Mouse (Mus musculus): Measurements from ENCODE around the gene Fbxo34. TPM values are rescaled to one million over a fixed set of nuclear protein-coding genes. Genes with fewer than 3 reads are reported as not detected.
A peak's percentile ranks its signal among the peaks of the same experiment; 100 is the strongest.

The Fbxo34 gene
- polyA plus RNA-seq, 1 experiment: 33.1 TPM

- WGBS: 85% methylated on average over 5 of the region's 5 CpGs
- TF ChIP-seq POLR2A (IDR thresholded peaks at IDR 0.05; ENCODE audit: low read depth, low read length): no peak
- TF ChIP-seq CTCF (IDR thresholded peaks at IDR 0.05; ENCODE audit: extremely low read depth, insufficient read length, insufficient replicate concordance, low read depth, low read length): no peak
- peaks cover 6% of the 10 kb centered on the region for H3K4me1 ChIP-seq (ENCODE audit: control insufficient read depth, insufficient read depth, insufficient read length, low read length)
- no peak overlapping the region for H3K4me3 ChIP-seq (ENCODE audit: low read depth, low read length)
- H3K27me3 ChIP-seq (ENCODE audit: control insufficient read depth, insufficient read depth, low read length): no peaks in the 10 kb centered on the region
- no peaks in the 10 kb centered on the region for H3K36me3 ChIP-seq (ENCODE audit: control insufficient read depth, insufficient read depth, low read length)
- no peak overlapping the region for H3K27ac ChIP-seq (ENCODE audit: insufficient read depth, low read depth, low read length)
Observed at GRCm38 (mm10) chr14:47498632-47499031, 48.4 kb downstream of the Fbxo34 start.

GRCm38 (mm10) chr14:47504036-47504435, 53.8 kb downstream of the Fbxo34 start:
- H3K27me3 ChIP-seq (ENCODE audit: control insufficient read depth, insufficient read depth, low read length): no peaks in the 10 kb centered on the region
- H3K36me3 ChIP-seq (ENCODE audit: control insufficient read depth, insufficient read depth, low read length): peaks cover 3% of the 10 kb centered on the region; the same call in 1 of the 2 replicates
- H3K4me3 ChIP-seq (ENCODE audit: low read depth, low read length): no peak overlapping the region
- no peak overlapping the region for H3K27ac ChIP-seq (ENCODE audit: insufficient read depth, low read depth, low read length)
- H3K4me1 ChIP-seq (ENCODE audit: control insufficient read depth, insufficient read depth, insufficient read length, low read length): peaks cover 4% of the 10 kb centered on the region; the same call in 1 of the 2 replicates
- WGBS: 85% methylated on average over 3 of the region's 3 CpGs
- TF ChIP-seq POLR2A (IDR thresholded peaks at IDR 0.05; ENCODE audit: low read depth, low read length) (no peak), CTCF (IDR thresholded peaks at IDR 0.05; ENCODE audit: extremely low read depth, insufficient read length, insufficient replicate concordance, low read depth, low read length) (no peak)

- WGBS: 86% methylated on average over 5 of the region's 5 CpGs
- Histone ChIP-seq H3K36me3 (ENCODE audit: control insufficient read depth, insufficient read depth, low read length) (peaks cover 3% of the 10 kb centered on the region; the same call in 1 of the 2 replicates), H3K27ac (ENCODE audit: insufficient read depth, low read depth, low read length) (no peak overlapping the region), H3K27me3 (ENCODE audit: control insufficient read depth, insufficient read depth, low read length) (no peaks in the 10 kb centered on the region), H3K4me3 (ENCODE audit: low read depth, low read length) (no peak overlapping the region), H3K4me1 (ENCODE audit: control insufficient read depth, insufficient read depth, insufficient read length, low read length) (peaks cover 15% of the 10 kb centered on the region; the same call in 1 of the 2 replicates)
- TF ChIP-seq CTCF (IDR thresholded peaks at IDR 0.05; ENCODE audit: extremely low read depth, insufficient read length, insufficient replicate concordance, low read depth, low read length) (no peak), POLR2A (IDR thresholded peaks at IDR 0.05; ENCODE audit: low read depth, low read length) (no peak)
Observed at GRCm38 (mm10) chr14:47506676-47507075, 56.5 kb downstream of the Fbxo34 start.

GRCm38 (mm10) chr14:47508035-47508434, 57.8 kb downstream of the Fbxo34 start:
- TF ChIP-seq POLR2A (IDR thresholded peaks at IDR 0.05; ENCODE audit: low read depth, low read length) (no peak), CTCF (IDR thresholded peaks at IDR 0.05; ENCODE audit: extremely low read depth, insufficient read length, insufficient replicate concordance, low read depth, low read length) (no peak)
- no peak overlapping the region for H3K27ac ChIP-seq (ENCODE audit: insufficient read depth, low read depth, low read length)
- peaks cover 12% of the 10 kb centered on the region; the same call in 1 of the 2 replicates for H3K4me1 ChIP-seq (ENCODE audit: control insufficient read depth, insufficient read depth, insufficient read length, low read length)
- H3K4me3 ChIP-seq (ENCODE audit: low read depth, low read length): no peak overlapping the region
- peaks cover 3% of the 10 kb centered on the region; the same call in 1 of the 2 replicates for H3K36me3 ChIP-seq (ENCODE audit: control insufficient read depth, insufficient read depth, low read length)
- H3K27me3 ChIP-seq (ENCODE audit: control insufficient read depth, insufficient read depth, low read length): no peaks in the 10 kb centered on the region

GRCm38 (mm10) chr14:47510244-47510643, 60.0 kb downstream of the Fbxo34 start:
- H3K4me1 ChIP-seq (ENCODE audit: control insufficient read depth, insufficient read depth, insufficient read length, low read length): peaks cover 11% of the 10 kb centered on the region; the same call in 1 of the 2 replicates
- peaks cover 3% of the 10 kb centered on the region; the same call in 1 of the 2 replicates for H3K36me3 ChIP-seq (ENCODE audit: control insufficient read depth, insufficient read depth, low read length)
- 54% methylated on average over 4 of the region's 4 CpGs for WGBS
- no peaks in the 10 kb centered on the region for H3K27me3 ChIP-seq (ENCODE audit: control insufficient read depth, insufficient read depth, low read length)
- no peak overlapping the region for H3K27ac ChIP-seq (ENCODE audit: insufficient read depth, low read depth, low read length)
- TF ChIP-seq POLR2A (IDR thresholded peaks at IDR 0.05; ENCODE audit: low read depth, low read length) (no peak), CTCF (IDR thresholded peaks at IDR 0.05; ENCODE audit: extremely low read depth, insufficient read length, insufficient replicate concordance, low read depth, low read length) (no peak)
- H3K4me3 ChIP-seq (ENCODE audit: low read depth, low read length): no peak overlapping the region

GRCm38 (mm10) chr14:47513606-47514005, 63.4 kb downstream of the Fbxo34 start:
- H3K4me1 ChIP-seq (ENCODE audit: control insufficient read depth, insufficient read depth, insufficient read length, low read length): peaks cover 16% of the 10 kb centered on the region
- H3K27me3 ChIP-seq (ENCODE audit: control insufficient read depth, insufficient read depth, low read length): no peaks in the 10 kb centered on the region
- TF ChIP-seq POLR2A (IDR thresholded peaks at IDR 0.05; ENCODE audit: low read depth, low read length) (no peak), CTCF (IDR thresholded peaks at IDR 0.05; ENCODE audit: extremely low read depth, insufficient read length, insufficient replicate concordance, low read depth, low read length) (no peak)
- H3K36me3 ChIP-seq (ENCODE audit: control insufficient read depth, insufficient read depth, low read length): 0 out of 2 replicates have a peak, but pooled peaks cover 1% of the 10 kb centered on the region
- H3K4me3 ChIP-seq (ENCODE audit: low read depth, low read length): no peak overlapping the region
- 89% methylated on average over 3 of the region's 3 CpGs for WGBS
- no peak overlapping the region for H3K27ac ChIP-seq (ENCODE audit: insufficient read depth, low read depth, low read length)

GRCm38 (mm10) chr14:47514816-47515453, 64.7 kb downstream of the Fbxo34 start:
- Histone ChIP-seq H3K4me1 (ENCODE audit: control insufficient read depth, insufficient read depth, insufficient read length, low read length) (peaks cover 12% of the 10 kb centered on the region), H3K4me3 (ENCODE audit: low read depth, low read length) (no peak overlapping the region), H3K36me3 (ENCODE audit: control insufficient read depth, insufficient read depth, low read length) (0 out of 2 replicates have a peak, but pooled peaks cover 1% of the 10 kb centered on the region), H3K27ac (ENCODE audit: insufficient read depth, low read depth, low read length) (peak overlapping the region; percentile 95), H3K27me3 (ENCODE audit: control insufficient read depth, insufficient read depth, low read length) (no peaks in the 10 kb centered on the region)
- 12% methylated on average over 7 of the region's 7 CpGs for WGBS
- peak; percentile 41; the same call in 1 of the 2 replicates for TF ChIP-seq POLR2A (IDR thresholded peaks at IDR 0.05; ENCODE audit: low read depth, low read length)
- TF ChIP-seq CTCF (IDR thresholded peaks at IDR 0.05; ENCODE audit: extremely low read depth, insufficient read length, insufficient replicate concordance, low read depth, low read length): no peak

Data from small intestine, adult 2 months (tissue).